Mouse (Mus musculus): ENCODE measurements at regions not wholly inside any gene's neighbourhood (a gene's known extent, or its start where the extent isn't known, plus 50 kb on each side); places are given as distances from the start of the nearest gene placed in this dataset.
A peak's percentile ranks its signal among the peaks of the same experiment; 100 is the strongest.

GRCm38 (mm10) chr8:41752641-41753040, 335.8 kb upstream of the Frg1 start:
- no peaks in the 10 kb centered on the region for H3K4me1 ChIP-seq (ENCODE audit: control insufficient read depth, insufficient read depth, low read length)
- H3K9ac ChIP-seq (ENCODE audit: low read depth, low read length), result no peak overlapping the region
- no peak overlapping the region for H3K27ac ChIP-seq (ENCODE audit: low read depth, low read length)
- ATAC-seq (replicated peaks; ENCODE audit: insufficient number of reproducible peaks, low FRiP score, low TSS enrichment), result no peak
- 65% methylated on average over 2 of the region's 2 CpGs for WGBS (ENCODE audit: insufficient replicate concordance)
- no peaks in the 10 kb centered on the region for H3K36me3 ChIP-seq (ENCODE audit: control insufficient read depth, insufficient read depth, low read length)
- no peak overlapping the region for H3K4me2 ChIP-seq
- no peaks in the 10 kb centered on the region for H3K27me3 ChIP-seq (ENCODE audit: control insufficient read depth, insufficient read depth, low read length)
- no peak overlapping the region for H3K4me3 ChIP-seq (ENCODE audit: low read depth, low read length)
- H3K9me3 ChIP-seq (replicated peaks; ENCODE audit: control insufficient read depth, low read length), result no peaks in the 10 kb centered on the region

GRCm38 (mm10) chr8:41747024-41747423, 330.1 kb upstream of the Frg1 start:
- H3K4me1 ChIP-seq (ENCODE audit: control insufficient read depth, insufficient read depth, low read length), result no peaks in the 10 kb centered on the region
- WGBS (ENCODE audit: insufficient replicate concordance), result 83% methylated on average over 6 of the region's 6 CpGs
- H3K9ac ChIP-seq (ENCODE audit: low read depth, low read length), result no peak overlapping the region
- H3K27ac ChIP-seq (ENCODE audit: low read depth, low read length), result no peak overlapping the region
- no peaks in the 10 kb centered on the region for H3K9me3 ChIP-seq (replicated peaks; ENCODE audit: control insufficient read depth, low read length)
- ATAC-seq (replicated peaks; ENCODE audit: insufficient number of reproducible peaks, low FRiP score, low TSS enrichment), result no peak
- no peak overlapping the region for H3K4me3 ChIP-seq (ENCODE audit: low read depth, low read length)
- no peaks in the 10 kb centered on the region for H3K27me3 ChIP-seq (ENCODE audit: control insufficient read depth, insufficient read depth, low read length)
- H3K4me2 ChIP-seq, result no peak overlapping the region
- no peaks in the 10 kb centered on the region for H3K36me3 ChIP-seq (ENCODE audit: control insufficient read depth, insufficient read depth, low read length)

GRCm38 (mm10) chr8:41742796-41743670, 326.2 kb upstream of the Frg1 start:
- Histone ChIP-seq H3K4me3 (ENCODE audit: low read depth, low read length) (no peak overlapping the region), H3K36me3 (ENCODE audit: control insufficient read depth, insufficient read depth, low read length) (no peaks in the 10 kb centered on the region), H3K9ac (ENCODE audit: low read depth, low read length) (no peak overlapping the region), H3K27me3 (ENCODE audit: control insufficient read depth, insufficient read depth, low read length) (no peaks in the 10 kb centered on the region), H3K9me3 (replicated peaks; ENCODE audit: control insufficient read depth, low read length) (no peaks in the 10 kb centered on the region), H3K4me2 (no peak overlapping the region), H3K27ac (ENCODE audit: low read depth, low read length) (no peak overlapping the region), H3K4me1 (ENCODE audit: control insufficient read depth, insufficient read depth, low read length) (no peaks in the 10 kb centered on the region)
- no peak for ATAC-seq (replicated peaks; ENCODE audit: insufficient number of reproducible peaks, low FRiP score, low TSS enrichment)
- 73% methylated on average over 11 of the region's 11 CpGs for WGBS (ENCODE audit: insufficient replicate concordance)

GRCm38 (mm10) chr8:41717002-41717401, 300.1 kb upstream of the Frg1 start:
- Histone ChIP-seq H3K9ac (ENCODE audit: low read depth, low read length) (no peak overlapping the region), H3K4me3 (ENCODE audit: low read depth, low read length) (no peak overlapping the region), H3K27me3 (ENCODE audit: control insufficient read depth, insufficient read depth, low read length) (no peaks in the 10 kb centered on the region), H3K9me3 (replicated peaks; ENCODE audit: control insufficient read depth, low read length) (no peaks in the 10 kb centered on the region), H3K4me2 (no peak overlapping the region), H3K27ac (ENCODE audit: low read depth, low read length) (no peak overlapping the region), H3K36me3 (ENCODE audit: control insufficient read depth, insufficient read depth, low read length) (no peaks in the 10 kb centered on the region), H3K4me1 (ENCODE audit: control insufficient read depth, insufficient read depth, low read length) (no peaks in the 10 kb centered on the region)
- 80% methylated on average over 3 of the region's 3 CpGs for WGBS (ENCODE audit: insufficient replicate concordance)
- no peak for ATAC-seq (replicated peaks; ENCODE audit: insufficient number of reproducible peaks, low FRiP score, low TSS enrichment)

GRCm38 (mm10) chr8:41713634-41714330, 296.9 kb upstream of the Frg1 start:
- Histone ChIP-seq H3K9ac (ENCODE audit: low read depth, low read length) (no peak overlapping the region), H3K27me3 (ENCODE audit: control insufficient read depth, insufficient read depth, low read length) (no peaks in the 10 kb centered on the region), H3K4me2 (no peak overlapping the region), H3K27ac (ENCODE audit: low read depth, low read length) (peak overlapping the region; percentile 4; the same call in 1 of the 2 replicates), H3K4me1 (ENCODE audit: control insufficient read depth, insufficient read depth, low read length) (no peaks in the 10 kb centered on the region), H3K4me3 (ENCODE audit: low read depth, low read length) (no peak overlapping the region), H3K36me3 (ENCODE audit: control insufficient read depth, insufficient read depth, low read length) (no peaks in the 10 kb centered on the region), H3K9me3 (replicated peaks; ENCODE audit: control insufficient read depth, low read length) (no peaks in the 10 kb centered on the region)
- 55% methylated on average over 4 of the region's 4 CpGs for WGBS (ENCODE audit: insufficient replicate concordance)
- peak; percentile 82 for ATAC-seq (replicated peaks; ENCODE audit: insufficient number of reproducible peaks, low FRiP score, low TSS enrichment)

GRCm38 (mm10) chr8:41703927-41704924, 287.4 kb upstream of the Frg1 start:
- 70% methylated on average over 9 of the region's 9 CpGs for WGBS (ENCODE audit: insufficient replicate concordance)
- Histone ChIP-seq H3K4me1 (ENCODE audit: control insufficient read depth, insufficient read depth, low read length) (no peaks in the 10 kb centered on the region), H3K9me3 (replicated peaks; ENCODE audit: control insufficient read depth, low read length) (no peaks in the 10 kb centered on the region), H3K27me3 (ENCODE audit: control insufficient read depth, insufficient read depth, low read length) (no peaks in the 10 kb centered on the region), H3K4me2 (no peak overlapping the region), H3K9ac (ENCODE audit: low read depth, low read length) (no peak overlapping the region), H3K36me3 (ENCODE audit: control insufficient read depth, insufficient read depth, low read length) (no peaks in the 10 kb centered on the region), H3K27ac (ENCODE audit: low read depth, low read length) (no peak overlapping the region), H3K4me3 (ENCODE audit: low read depth, low read length) (no peak overlapping the region)
- no peak for ATAC-seq (replicated peaks; ENCODE audit: insufficient number of reproducible peaks, low FRiP score, low TSS enrichment)
